ENCODE assay signal across 8 mouse cellular contexts in genomic region chr3:108911081-108911547, GRCm38 (mm10). TPM values are rescaled to one million over a fixed set of nuclear protein-coding genes. Genes with fewer than 3 reads are reported as not detected.
DNase-seq lines count a peak whose midpoint lies in the region; ATAC-seq and TF ChIP-seq lines count a peak whose summit lies in the region.

No protein-coding gene starts in this region.

- no peaks in the 10 kb centered on the region for H3K4me1 ChIP-seq in intestine, postnatal 0 days (replicated peaks; ENCODE audit: control insufficient read depth, insufficient read depth, low read length)
- peaks cover 14% of the 10 kb centered on the region for H3K4me1 ChIP-seq in limb, embryonic 15.5 days
- H3K4me1 ChIP-seq in midbrain, embryonic 16.5 days (ENCODE audit: control insufficient read depth, insufficient read depth, low read length): peaks cover 21% of the 10 kb centered on the region

- H3K9me3 ChIP-seq in intestine, postnatal 0 days (ENCODE audit: control insufficient read depth): no peaks in the 10 kb centered on the region
- H3K9me3 ChIP-seq in limb, embryonic 15.5 days: no peaks in the 10 kb centered on the region
- no peaks in the 10 kb centered on the region for H3K9me3 ChIP-seq in midbrain, embryonic 16.5 days (replicated peaks; ENCODE audit: control insufficient read depth, low read length, poor library complexity, severe bottlenecking)

- WGBS in intestine, postnatal 0 days: under 1% methylated on average over 43 of the region's 44 CpGs
- under 1% methylated on average over 44 of the region's 44 CpGs for WGBS in limb, embryonic 15.5 days
- under 1% methylated on average over 43 of the region's 44 CpGs for WGBS in midbrain, embryonic 16.5 days

- TF ChIP-seq CTCF in intestine, postnatal 0 days (IDR thresholded peaks at IDR 0.05; ENCODE audit: low read depth): peak; percentile 75

- H3K4me2 ChIP-seq in intestine, postnatal 0 days (replicated peaks; ENCODE audit: low read depth): peak overlapping the region; percentile 90
- H3K4me2 ChIP-seq in limb, embryonic 15.5 days: peak overlapping the region; percentile 86
- H3K4me2 ChIP-seq in midbrain, embryonic 16.5 days (ENCODE audit: low read length): peak overlapping the region; percentile 87

- peak overlapping the region; percentile 82 for H3K9ac ChIP-seq in intestine, postnatal 0 days (ENCODE audit: low read depth, low read length)
- H3K9ac ChIP-seq in limb, embryonic 15.5 days: peak overlapping the region; percentile 90
- H3K9ac ChIP-seq in midbrain, embryonic 16.5 days (ENCODE audit: low read depth, low read length): peak overlapping the region; percentile 90

- H3K27me3 ChIP-seq in intestine, postnatal 0 days (replicated peaks; ENCODE audit: control insufficient read depth, insufficient read depth, low read length): no peaks in the 10 kb centered on the region
- no peaks in the 10 kb centered on the region for H3K27me3 ChIP-seq in limb, embryonic 15.5 days
- no peaks in the 10 kb centered on the region for H3K27me3 ChIP-seq in midbrain, embryonic 16.5 days (ENCODE audit: control insufficient read depth, insufficient read depth, low read depth, low read length)

- no peak for DNase-seq in cerebellum, postnatal 25 days
- DNase-seq in embryo, embryonic 11.5 days (ENCODE audit: low read depth, low spot score): peak; percentile 24
- peak; percentile 40 to 71 for DNase-seq in gastrocnemius, postnatal 4 days (ENCODE audit: low spot score in 2 of 2)
- DNase-seq in spleen, postnatal 36 days (ENCODE audit: low spot score in 2 of 2): peak; percentile 80 to 85

- ATAC-seq in cerebellum, adult (ENCODE audit: insufficient number of reproducible peaks, low FRiP score, low TSS enrichment): peak; percentile 43
- ATAC-seq in intestine, postnatal 0 days: peak; percentile 88
- peak; percentile 86 for ATAC-seq in limb, embryonic 15.5 days (ENCODE audit: insufficient number of reproducible peaks, low FRiP score, low TSS enrichment, low read depth)
- ATAC-seq in midbrain, embryonic 16.5 days: peak; percentile 91

- H3K4me3 ChIP-seq in intestine, postnatal 0 days (ENCODE audit: low read depth, low read length): peak overlapping the region; percentile 73
- peak overlapping the region; percentile 96 for H3K4me3 ChIP-seq in limb, embryonic 15.5 days
- peak overlapping the region; percentile 99 for H3K4me3 ChIP-seq in midbrain, embryonic 16.5 days (ENCODE audit: low read depth, low read length)

- H3K36me3 ChIP-seq in intestine, postnatal 0 days (ENCODE audit: control insufficient read depth, insufficient read depth): peaks cover 18% of the 10 kb centered on the region; the same call in 1 of the 2 replicates
- H3K36me3 ChIP-seq in limb, embryonic 15.5 days: peaks cover 10% of the 10 kb centered on the region
- H3K36me3 ChIP-seq in midbrain, embryonic 16.5 days (ENCODE audit: control insufficient read depth, insufficient read depth, low read length): no peaks in the 10 kb centered on the region

- peak overlapping the region; percentile 99 for H3K27ac ChIP-seq in intestine, postnatal 0 days (ENCODE audit: low read depth, low read length)
- H3K27ac ChIP-seq in limb, embryonic 15.5 days: peak overlapping the region; percentile 100
- peak overlapping the region; percentile 97 for H3K27ac ChIP-seq in midbrain, embryonic 16.5 days (ENCODE audit: low read length)

RNA-seq across cellular contexts. Expression of gene Prpf38b, which starts 0.4 kb away (rescaled TPM):
- 10 to 100 TPM; 40.8 to 45.6 TPM for total RNA-seq in gastrocnemius, postnatal 4 days (2021)
- polyA plus RNA-seq in intestine, postnatal 0 days (2015; fragmentation: Nextera tagmentation; extraction: Ambion mirVana): 29.5 and 38.0 TPM in 2 replicates
- polyA plus RNA-seq in limb, embryonic 15.5 days (2015; fragmentation: Nextera tagmentation; extraction: Ambion mirVana): 74.7 and 90.3 TPM in 2 replicates
- 54.2 and 56.8 TPM in 2 replicates for polyA plus RNA-seq in midbrain, embryonic 16.5 days (2015; fragmentation: Nextera tagmentation; extraction: Ambion mirVana)

RNA-seq across cellular contexts. Expression of gene Fndc7, which starts 21.3 kb away (rescaled TPM):
- under 1 TPM; 0.31 to 0.42 TPM for total RNA-seq in gastrocnemius, postnatal 4 days (2021)
- 0.05 TPM in 1 of 2 replicates, not detected in the other for polyA plus RNA-seq in intestine, postnatal 0 days (2015; fragmentation: Nextera tagmentation; extraction: Ambion mirVana)
- polyA plus RNA-seq in limb, embryonic 15.5 days (2015; fragmentation: Nextera tagmentation; extraction: Ambion mirVana): 0.29 and 0.79 TPM in 2 replicates
- 0.08 TPM in 1 of 2 replicates, not detected in the other for polyA plus RNA-seq in midbrain, embryonic 16.5 days (2015; fragmentation: Nextera tagmentation; extraction: Ambion mirVana)

RNA-seq across cellular contexts. Expression of gene Henmt1, which starts 28.6 kb away (rescaled TPM):
- total RNA-seq in gastrocnemius, postnatal 4 days (2021): not detected
- 0.29 and 0.38 TPM in 2 replicates for polyA plus RNA-seq in intestine, postnatal 0 days (2015; fragmentation: Nextera tagmentation; extraction: Ambion mirVana)
- 0.51 and 1.00 TPM in 2 replicates for polyA plus RNA-seq in limb, embryonic 15.5 days (2015; fragmentation: Nextera tagmentation; extraction: Ambion mirVana)
- polyA plus RNA-seq in midbrain, embryonic 16.5 days (2015; fragmentation: Nextera tagmentation; extraction: Ambion mirVana): 2.9 and 3.0 TPM in 2 replicates

RNA-seq across cellular contexts. Expression of gene Gm9857, which starts 29.1 kb away (rescaled TPM):
- not detected for total RNA-seq in gastrocnemius, postnatal 4 days (2021)
- not detected in 2 replicates for polyA plus RNA-seq in intestine, postnatal 0 days (2015; fragmentation: Nextera tagmentation; extraction: Ambion mirVana)
- not detected in 2 replicates for polyA plus RNA-seq in limb, embryonic 15.5 days (2015; fragmentation: Nextera tagmentation; extraction: Ambion mirVana)
- polyA plus RNA-seq in midbrain, embryonic 16.5 days (2015; fragmentation: Nextera tagmentation; extraction: Ambion mirVana): 0.80 TPM in 1 of 2 replicates, not detected in the other

Comparison
In these comparisons a context has a peak if more than half of its experiments do, and no peak if none do; other contexts are left out.
1. DNase-seq: peak in embryo, embryonic 11.5 days (single experiment), gastrocnemius, postnatal 4 days (2 of 2) and spleen, postnatal 36 days (2 of 2); none in cerebellum, postnatal 25 days (0 of 2).
2. Peak in every context shown above with its lines, with median percentiles within 50 percentile points of each other: ATAC-seq, H3K27ac ChIP-seq, H3K4me2 ChIP-seq, H3K4me3 ChIP-seq and H3K9ac ChIP-seq.